Mouse (Mus musculus) brain, embryonic 18.5 days (tissue): ENCODE measurements around the gene Gm21586.
"Not testable (repeated sequence)": the region's sequence is repeated elsewhere in the genome, so short reads cannot be mapped to it uniquely, and the experiment has no call there.

Source experiments
- DNase-seq: peaks from one replicate; pipeline ENCODE4 v3.0.0-alpha.2; 2012; ENCODE audit warnings: low read depth, low spot score

The Gm21586 gene

DNA sequence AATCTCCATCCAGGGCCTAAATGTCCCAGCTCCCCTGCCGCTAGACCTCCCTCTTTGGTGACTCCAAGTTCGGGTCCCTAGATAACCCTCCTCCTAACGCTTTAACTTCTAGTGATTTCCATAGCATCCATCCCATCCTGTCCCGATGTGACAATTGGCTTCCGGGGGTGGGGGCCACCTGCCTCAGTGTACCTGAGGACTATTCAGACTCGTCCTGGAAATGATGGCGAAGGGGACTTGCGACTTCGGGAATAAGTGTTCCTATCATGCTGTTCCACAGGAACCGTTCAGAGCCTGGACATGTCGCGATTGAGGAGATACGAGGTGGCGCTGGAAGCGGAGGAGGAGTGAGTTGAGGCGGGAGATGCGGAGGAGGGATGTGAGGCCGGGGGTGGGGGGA, at the start of gene Gm21586:
Gene Gm21586, plus strand, starts transcription at position 301 of the 400 bp plus-strand sequence.
- DNase-seq = not testable (repeated sequence)

GRCm38 (mm10) chr4:42466452-42466851, 27.3 kb downstream of the Gm21586 start, which contains the start of gene Gm2163:
TSS of gene Gm2163 (plus strand) at chr4:42466752.
- not testable (repeated sequence) for DNase-seq
